Mouse (Mus musculus) C2C12 (cell line): ENCODE results near the gene Vwf. TPM values are rescaled to one million over a fixed set of nuclear protein-coding genes. Genes with fewer than 3 reads are reported as not detected.

Source experiments
- H3K27me3 ChIP-seq: one replicate; pipeline ENCODE4 v1.6.1; 2011; ENCODE audit not compliant: control insufficient read depth, insufficient read depth, insufficient read length
- H3K36me3 ChIP-seq: one replicate; pipeline ENCODE4 v1.6.1; 2011; ENCODE audit not compliant: control insufficient read depth, insufficient read depth
- H3K4me3 ChIP-seq: one replicate; pipeline ENCODE4 v1.5.1; 2011; ENCODE audit warnings: mild to moderate bottlenecking, control low read depth; ENCODE audit not compliant: poor library complexity, insufficient read depth, severe bottlenecking
- H3K79me2 ChIP-seq: one replicate; pipeline ENCODE4 v1.6.1; 2011; ENCODE audit not compliant: control insufficient read depth, insufficient read depth
- H3K79me3 ChIP-seq: one replicate; pipeline ENCODE4 v1.6.1; 2011; ENCODE audit warnings: low read depth, control low read depth
- H3ac ChIP-seq: one replicate; pipeline ENCODE3; 2011; ENCODE audit warnings: low read depth; ENCODE audit not compliant: control insufficient read depth, insufficient read length
- CEBPB ChIP-seq: IDR thresholded peaks from one replicate; pipeline ENCODE4 v1.6.1; 2011; ENCODE audit warnings: low read depth, mild to moderate bottlenecking, control low read depth, moderate library complexity
- CTCF ChIP-seq: IDR thresholded peaks from one replicate; pipeline ENCODE4 v1.5.1; 2011; ENCODE audit not compliant: control insufficient read depth, insufficient read depth, insufficient read length
- FOSL1 ChIP-seq: IDR thresholded peaks from one replicate; pipeline ENCODE4 v1.8.0; 2011; ENCODE audit warnings: mild to moderate bottlenecking, low read length; ENCODE audit not compliant: poor library complexity, insufficient read depth, severe bottlenecking
- MAX ChIP-seq: IDR thresholded peaks from one replicate; pipeline ENCODE4 v1.6.1; 2011; ENCODE audit warnings: mild to moderate bottlenecking, control low read depth
- MYOD1 ChIP-seq: IDR thresholded peaks from one replicate; pipeline ENCODE4 v1.6.1; 2011; ENCODE audit warnings: low read depth; ENCODE audit not compliant: control insufficient read depth, insufficient read length
- MYOG ChIP-seq: IDR thresholded peaks from one replicate; pipeline ENCODE4 v1.6.1; 2011; ENCODE audit not compliant: control insufficient read depth, insufficient read length; ENCODE audit errors: extremely low read depth
- USF1 ChIP-seq: IDR thresholded peaks from one replicate; pipeline ENCODE4 v1.6.1; 2011; ENCODE audit warnings: low read depth, mild to moderate bottlenecking, control low read depth, moderate library complexity
- long read RNA-seq, 2 experiments: library from polyadenylated mRNA; unstranded; transcript quantifications; one replicate each; pipeline ENCODE4 v2.0.0; 2019 to 2020
- polyA plus RNA-seq: library from polyadenylated mRNA; unstranded; fragments of >200 nt; fragmentation: generic; extraction: Trizol; gene quantifications from one replicate; pipeline ENCODE4 v1.2.1, GENCODE M21; 2012; ENCODE audit warnings: missing spikeins

Vwf gene
- polyA plus RNA-seq = 0.04 TPM
- long read RNA-seq, experiment 1 = 0 reads
- long read RNA-seq, experiment 2 = 0 reads

DNA sequence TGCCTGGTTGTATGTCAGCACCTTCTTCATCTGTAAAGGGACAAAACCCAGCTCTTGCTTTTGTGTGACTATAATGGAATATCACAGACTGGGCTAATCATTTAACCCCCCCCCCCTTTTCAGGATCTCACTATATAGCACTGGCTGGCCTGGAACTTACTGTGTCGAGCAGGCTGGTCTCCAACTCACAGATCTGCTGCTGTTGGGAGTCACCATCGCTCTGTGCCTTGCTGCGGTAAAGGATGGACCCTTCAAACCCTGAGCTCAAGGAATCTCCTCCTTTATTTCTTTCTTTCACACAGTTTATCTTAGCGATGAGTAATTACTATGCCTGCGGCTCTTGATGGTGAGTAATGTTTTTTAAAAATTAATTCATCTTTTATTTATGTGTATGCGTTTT is at the start of gene Vwf:
TSS of gene Vwf (plus strand) at position 301 of the 400 bp plus-strand sequence.
- TF ChIP-seq FOSL1 (no peak), USF1 (no peak)
- H3K79me2 ChIP-seq = no peaks in the 10 kb centered on the region
- H3K27me3 ChIP-seq = no peaks in the 10 kb centered on the region
- H3K4me3 ChIP-seq = no peak within 1 kb of the TSS
- H3K36me3 ChIP-seq = no peaks in the 10 kb centered on the region
- no peak within 1 kb of the TSS for H3ac ChIP-seq
- no peaks in the 10 kb centered on the region for H3K79me3 ChIP-seq

DNA sequence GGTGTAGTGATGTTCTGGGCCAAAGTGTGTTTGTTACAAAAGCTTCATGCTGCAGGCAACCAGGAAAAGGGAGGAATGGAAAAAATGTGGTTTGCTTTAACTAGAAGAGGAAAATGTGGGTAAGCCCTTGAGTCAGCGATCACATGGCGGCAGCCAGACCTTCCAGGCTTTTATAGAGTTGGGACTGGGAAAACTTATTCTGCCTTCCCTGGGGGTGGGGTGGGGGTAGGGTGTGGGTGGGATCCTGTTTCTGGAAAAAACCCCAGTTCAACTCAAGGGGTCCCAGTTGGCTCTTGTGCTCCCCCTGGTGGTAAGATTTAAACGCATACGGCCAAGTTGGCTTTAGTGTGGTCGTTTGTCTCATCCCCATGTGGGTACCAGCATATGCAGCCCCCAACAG is 48.5 kb upstream of the Vwf start:
- H3K79me2 ChIP-seq = peaks cover 15% of the 10 kb centered on the region
- TF ChIP-seq MAX = no peak
- TF ChIP-seq MYOG = no peak
- TF ChIP-seq CTCF = peak; percentile 47
- TF ChIP-seq FOSL1 = no peak
- peak; percentile 62 for TF ChIP-seq USF1
- no peak for TF ChIP-seq MYOD1
- TF ChIP-seq CEBPB = no peak
- no peak overlapping the region for H3ac ChIP-seq
- no peaks in the 10 kb centered on the region for H3K27me3 ChIP-seq
- H3K4me3 ChIP-seq = no peak overlapping the region
- peaks cover 11% of the 10 kb centered on the region for H3K79me3 ChIP-seq
- H3K36me3 ChIP-seq = no peaks in the 10 kb centered on the region

DNA sequence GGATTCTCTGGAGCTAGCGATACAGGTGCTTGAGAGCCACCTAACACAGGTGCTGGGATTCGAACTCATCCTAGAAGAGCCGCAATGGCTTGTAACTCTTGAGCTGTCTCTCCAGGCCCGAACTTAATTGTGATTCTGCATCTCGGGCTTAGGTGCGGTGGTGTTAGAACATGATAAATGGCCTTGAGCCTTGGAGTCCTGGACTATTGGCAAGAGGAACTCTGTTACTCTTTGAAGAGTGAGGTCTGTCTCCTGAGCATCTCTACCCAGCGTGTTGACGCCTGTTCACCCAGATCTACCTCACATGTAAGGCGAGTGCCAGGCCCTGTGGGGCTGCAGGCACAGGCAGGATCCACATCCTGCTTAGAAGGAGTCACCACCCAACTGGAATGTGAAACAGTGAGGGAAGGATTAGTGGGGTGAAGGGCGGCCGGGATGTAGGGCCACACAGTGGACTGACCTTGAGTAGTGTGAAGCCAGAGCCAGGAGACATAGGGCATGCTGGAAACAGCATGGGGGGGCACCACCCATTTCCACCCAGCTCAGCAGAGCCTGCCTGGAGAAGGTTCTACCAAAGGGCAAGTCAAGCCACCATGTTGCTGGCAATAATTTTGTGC is 43.3 kb upstream of the Vwf start:
- Histone ChIP-seq H3K36me3 (no peaks in the 10 kb centered on the region), H3K79me3 (no peaks in the 10 kb centered on the region), H3ac (no peak overlapping the region), H3K27me3 (no peaks in the 10 kb centered on the region), H3K4me3 (no peak overlapping the region), H3K79me2 (no peaks in the 10 kb centered on the region)
- TF ChIP-seq MAX (no peak), FOSL1 (no peak), CEBPB (no peak), USF1 (no peak), CTCF (no peak), MYOD1 (no peak), MYOG (no peak)

DNA sequence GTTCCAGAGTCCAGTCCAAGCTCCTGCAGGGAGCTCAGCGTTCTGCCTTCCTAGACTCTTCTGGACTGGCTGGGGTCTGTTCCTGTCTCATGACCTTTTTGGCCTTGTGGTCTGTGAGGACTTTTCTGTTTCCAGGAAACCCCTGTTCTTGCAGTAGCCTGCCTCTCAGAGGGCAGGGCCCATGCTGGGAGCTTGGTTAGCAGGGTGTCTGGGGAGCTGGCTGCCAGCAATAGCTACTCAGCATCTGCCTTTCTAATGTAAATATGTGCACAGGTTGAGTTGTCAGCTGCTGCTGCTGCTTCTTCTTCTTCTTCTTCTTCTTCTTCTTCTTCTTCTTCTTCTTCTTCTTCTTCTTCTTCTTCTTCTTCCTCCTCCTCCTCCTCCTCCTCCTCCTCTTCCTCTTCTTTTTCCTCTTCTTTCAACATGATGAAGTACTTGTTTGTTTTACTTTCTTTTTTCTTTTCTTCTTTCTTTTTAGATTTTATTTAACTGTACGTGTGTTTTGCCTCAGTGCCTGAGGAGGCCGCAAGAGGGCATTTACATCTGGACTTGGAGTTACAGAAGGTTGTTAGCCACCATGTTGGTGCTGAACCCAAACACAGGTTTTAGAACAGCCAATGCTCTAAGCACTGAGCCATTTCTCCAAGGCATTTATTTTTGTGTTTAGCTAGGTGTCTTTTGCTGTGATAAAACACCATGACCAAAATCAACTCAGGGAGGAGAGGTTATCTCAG is 41.8 kb upstream of the Vwf start:
- no peak for TF ChIP-seq CEBPB
- TF ChIP-seq CTCF = no peak
- no peak for TF ChIP-seq MYOG
- no peak for TF ChIP-seq FOSL1
- no peak for TF ChIP-seq MYOD1
- TF ChIP-seq USF1 = no peak
- TF ChIP-seq MAX = no peak
- Histone ChIP-seq H3K79me3 (no peaks in the 10 kb centered on the region), H3ac (no peak overlapping the region), H3K36me3 (no peaks in the 10 kb centered on the region), H3K27me3 (no peaks in the 10 kb centered on the region), H3K79me2 (no peaks in the 10 kb centered on the region), H3K4me3 (no peak overlapping the region)

DNA sequence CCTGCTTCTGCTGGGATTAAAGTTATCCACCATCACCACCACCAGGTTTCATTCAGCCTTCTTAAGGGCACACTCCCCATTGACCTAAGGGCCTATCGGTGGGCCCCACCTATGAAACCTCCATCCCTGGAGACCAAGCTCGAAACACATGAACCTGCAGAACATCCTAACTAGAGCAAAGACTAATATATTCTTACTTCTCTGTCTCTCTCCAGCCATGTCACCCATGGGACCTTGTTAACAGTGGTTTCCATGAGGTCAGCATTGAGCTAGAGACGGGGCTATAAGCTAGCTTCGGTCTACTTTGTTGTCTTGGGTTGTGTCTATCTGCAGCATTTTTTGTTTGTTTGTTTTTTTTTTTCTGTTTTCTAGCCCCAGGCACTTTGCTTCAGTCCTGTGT is 40.1 kb upstream of the Vwf start:
- H3K27me3 ChIP-seq = no peaks in the 10 kb centered on the region
- no peaks in the 10 kb centered on the region for H3K79me2 ChIP-seq
- no peak overlapping the region for H3ac ChIP-seq
- no peaks in the 10 kb centered on the region for H3K79me3 ChIP-seq
- no peaks in the 10 kb centered on the region for H3K36me3 ChIP-seq
- H3K4me3 ChIP-seq = no peak overlapping the region
- TF ChIP-seq FOSL1 = no peak
- no peak for TF ChIP-seq MAX
- TF ChIP-seq MYOD1 = no peak
- no peak for TF ChIP-seq CEBPB
- TF ChIP-seq CTCF = no peak
- no peak for TF ChIP-seq USF1
- no peak for TF ChIP-seq MYOG
